Mouse (Mus musculus): Measurements from ENCODE around the gene Slc6a6. TPM values are rescaled to one million over a fixed set of nuclear protein-coding genes. Genes with fewer than 3 reads are reported as not detected.

Gene Slc6a6
- total and polyA plus RNA-seq, 3 experiments: 28.4 to 56.0 (median 31.3) TPM

DNA sequence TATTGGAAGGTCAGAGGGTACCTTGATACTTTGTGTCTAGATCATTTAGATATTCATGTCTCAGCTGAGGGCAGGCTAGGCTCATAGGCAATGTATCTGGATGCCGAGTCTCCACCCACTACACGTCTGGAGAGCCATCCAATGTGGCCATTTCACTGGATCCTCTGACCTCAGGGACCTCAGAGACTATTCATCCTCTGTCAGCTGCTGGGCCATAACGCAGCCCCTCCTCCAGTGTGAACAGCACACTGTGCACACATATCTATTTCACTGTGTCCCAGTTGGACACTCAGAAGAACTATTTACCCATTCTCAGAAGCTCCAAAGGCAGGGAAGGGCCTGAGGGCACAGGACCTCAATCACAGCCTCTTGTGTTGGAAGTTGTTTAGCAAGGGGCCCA lies 58.6 kb downstream of the Slc6a6 start:
- no peak for DNase-seq (ENCODE audit: extremely low read depth)
- H3K79me2 ChIP-seq (replicated peaks; ENCODE audit: control insufficient read depth, extremely low read depth, insufficient read depth, poor library complexity, severe bottlenecking): no peaks in the 10 kb centered on the region
- in situ Hi-C loops (cut with MboI; ENCODE audit: low pct_ligation_motif_present, low pct_unique_long_range_greater_than_20kb, low sequenced_read_pairs): loop anchor here (5.0 to 10.0 kb wide), 2 partner anchors 68 to 170 kb away; no protein-coding TSS in a partner anchor
- H3K27ac ChIP-seq (ENCODE audit: insufficient read depth, low read depth): no peak overlapping the region
- H3K4me3 ChIP-seq (replicated peaks in 1 of 3; ENCODE audit: low read depth in 2 of 3, low read length in 2 of 3, poor library complexity in 1 of 3): no peak overlapping the region
- no peak overlapping the region for H3K9ac ChIP-seq (ENCODE audit: insufficient read depth, low read depth)
- TF ChIP-seq MAFK (IDR thresholded peaks at IDR 0.05; ENCODE audit: insufficient replicate concordance, low read length) (no peak), CTCF (conservative IDR thresholded peaks at IDR 0.05 in 1 of 2, IDR thresholded peaks at IDR 0.05 in 1 of 2; ENCODE audit: low read depth in 2 of 2, low read length in 2 of 2) (no peak), IRF4 (IDR thresholded peaks at IDR 0.05; ENCODE audit: low read depth, low read length) (no peak), JUND (conservative IDR thresholded peaks at IDR 0.05; ENCODE audit: low read depth, low read length) (no peak), ZNF384 (IDR thresholded peaks at IDR 0.05; ENCODE audit: low read depth, low read length) (no peak), GABPA (IDR thresholded peaks at IDR 0.05; ENCODE audit: insufficient replicate concordance, low read depth, low read length) (no peak), HCFC1 (IDR thresholded peaks at IDR 0.05; ENCODE audit: low read depth, low read length) (no peak), SMC3 (IDR thresholded peaks at IDR 0.05; ENCODE audit: low read depth, low read length) (no peak), TBP (conservative IDR thresholded peaks at IDR 0.05; ENCODE audit: low read depth, low read length) (no peak), JUN (IDR thresholded peaks at IDR 0.05; ENCODE audit: insufficient read depth, low read depth, low read length) (no peak)
- no peak overlapping the region for H3K4me2 ChIP-seq (ENCODE audit: insufficient read depth, low read depth, poor library complexity, severe bottlenecking)
- H3K36me3 ChIP-seq (replicated peaks in 1 of 2; ENCODE audit: control insufficient read depth in 1 of 2, insufficient read depth in 1 of 2, low read length in 1 of 2): peaks cover 10 to 98% of the 10 kb centered on the region in 2 experiments
- H3K27me3 ChIP-seq (replicated peaks): no peaks in the 10 kb centered on the region
- no peaks in the 10 kb centered on the region for H3K9me3 ChIP-seq (replicated peaks; ENCODE audit: low read length)
- H3K4me1 ChIP-seq (ENCODE audit: control insufficient read depth in 1 of 2, insufficient read depth in 2 of 2): peaks cover 3 to 19% of the 10 kb centered on the region in 2 experiments; a peak in 3 of 4 replicates
- dilution Hi-C loops (cut with MboI; ENCODE audit: extremely low pct_ligation_motif_present, extremely low pct_unique_long_range_greater_than_20kb, low sequenced_read_pairs): no loop called here

GRCm38 (mm10) chr6:91742995-91743394 lies 59.1 kb downstream of the Slc6a6 start:
- dilution Hi-C loops (cut with MboI; ENCODE audit: extremely low pct_ligation_motif_present, extremely low pct_unique_long_range_greater_than_20kb, low sequenced_read_pairs): no loop called here
- no peak overlapping the region for H3K27ac ChIP-seq (ENCODE audit: insufficient read depth, low read depth)
- DNase-seq (ENCODE audit: extremely low read depth): no peak
- H3K4me2 ChIP-seq (ENCODE audit: insufficient read depth, low read depth, poor library complexity, severe bottlenecking): no peak overlapping the region
- TF ChIP-seq NRF1 (IDR thresholded peaks at IDR 0.05; ENCODE audit: low read depth, low read length) (no peak), ZKSCAN1 (IDR thresholded peaks at IDR 0.05; ENCODE audit: borderline replicate concordance, low read depth, low read length) (no peak), POLR2AphosphoS2 (IDR thresholded peaks at IDR 0.05; ENCODE audit: low read depth, low read length) (no peak), ETS1 (conservative IDR thresholded peaks at IDR 0.05; ENCODE audit: low read depth, low read length) (no peak), CHD2 (IDR thresholded peaks at IDR 0.05; ENCODE audit: low read length) (no peak), ZMIZ1 (IDR thresholded peaks at IDR 0.05; ENCODE audit: low read depth, low read length) (no peak), MAX (IDR thresholded peaks at IDR 0.05; ENCODE audit: low read length) (no peak), GABPA (IDR thresholded peaks at IDR 0.05; ENCODE audit: insufficient replicate concordance, low read depth, low read length) (no peak), MAFK (IDR thresholded peaks at IDR 0.05; ENCODE audit: insufficient replicate concordance, low read length) (no peak), RCOR1 (conservative IDR thresholded peaks at IDR 0.05; ENCODE audit: low read depth, low read length) (no peak), ELF1 (IDR thresholded peaks at IDR 0.05; ENCODE audit: low read depth, low read length) (no peak), SMC3 (IDR thresholded peaks at IDR 0.05; ENCODE audit: low read depth, low read length) (no peak), E2F4 (IDR thresholded peaks at IDR 0.05; ENCODE audit: insufficient replicate concordance, low read depth, low read length) (no peak), EP300 (IDR thresholded peaks at IDR 0.05; ENCODE audit: low read length) (no peak), ZC3H11A (IDR thresholded peaks at IDR 0.05; ENCODE audit: low read depth, low read length) (no peak), USF2 (conservative IDR thresholded peaks at IDR 0.05; ENCODE audit: low read depth, low read length) (no peak), MYC (IDR thresholded peaks at IDR 0.05; ENCODE audit: low read depth, low read length) (no peak), POLR2A (IDR thresholded peaks at IDR 0.05; ENCODE audit: low read depth, low read length) (no peak), MEF2A (IDR thresholded peaks at IDR 0.05; ENCODE audit: borderline replicate concordance, low read depth, low read length) (no peak)
- no peak overlapping the region for H3K4me3 ChIP-seq (replicated peaks in 1 of 3; ENCODE audit: low read depth in 2 of 3, low read length in 2 of 3, poor library complexity in 1 of 3)
- H3K4me1 ChIP-seq (ENCODE audit: control insufficient read depth in 1 of 2, insufficient read depth in 2 of 2): peaks cover 0 to 14% of the 10 kb centered on the region in 2 experiments; a peak in 2 of 4 replicates
- H3K27me3 ChIP-seq (replicated peaks): no peaks in the 10 kb centered on the region
- no peaks in the 10 kb centered on the region for H3K79me2 ChIP-seq (replicated peaks; ENCODE audit: control insufficient read depth, extremely low read depth, insufficient read depth, poor library complexity, severe bottlenecking)
- H3K9me3 ChIP-seq (replicated peaks; ENCODE audit: low read length): no peaks in the 10 kb centered on the region
- in situ Hi-C loops (cut with MboI; ENCODE audit: low pct_ligation_motif_present, low pct_unique_long_range_greater_than_20kb, low sequenced_read_pairs): loop anchor here (5.0 to 10.0 kb wide), 2 partner anchors 68 to 171 kb away; no protein-coding TSS in a partner anchor
- peaks cover 13 to 98% of the 10 kb centered on the region in 2 experiments for H3K36me3 ChIP-seq (replicated peaks in 1 of 2; ENCODE audit: control insufficient read depth in 1 of 2, insufficient read depth in 1 of 2, low read length in 1 of 2)
- no peak overlapping the region for H3K9ac ChIP-seq (ENCODE audit: insufficient read depth, low read depth)
